Mouse (Mus musculus): ENCODE measurements around the gene Msh4. TPM values are rescaled to one million over a fixed set of nuclear protein-coding genes. Genes with fewer than 3 reads are reported as not detected.
A peak's percentile ranks its signal among the peaks of the same experiment; 100 is the strongest.

Msh4 gene
- polyA plus RNA-seq (2015; fragmentation: Nextera tagmentation; extraction: Ambion mirVana), result 0.06 and 0.11 TPM in 2 replicates

- peaks cover 80% of the 10 kb centered on the region for H3K36me3 ChIP-seq
- H3K9ac ChIP-seq, result no peak within 1 kb of the TSS
- no peak within 1 kb of the TSS for H3K4me3 ChIP-seq
- H3K4me1 ChIP-seq, result peaks cover 31% of the 10 kb centered on the region
- no peak within 1 kb of the TSS for H3K27ac ChIP-seq
- ATAC-seq (ENCODE audit: borderline replicate concordance, extremely low read depth, low FRiP score, low TSS enrichment), result no peak
- no peaks in the 10 kb centered on the region for H3K9me3 ChIP-seq
- no peak within 1 kb of the TSS for H3K4me2 ChIP-seq
- whole genome bisulfite sequencing, result 79% methylated on average over 9 of the region's 9 CpGs
- no peaks in the 10 kb centered on the region for H3K27me3 ChIP-seq
These were observed at the start of gene Msh4 for GRCm38 (mm10) chr3:153906136-153906871. Gene Msh4, minus strand, starts transcription at chr3:153906138.

- Histone ChIP-seq H3K27me3 (no peaks in the 10 kb centered on the region), H3K9ac (no peak overlapping the region), H3K27ac (no peak overlapping the region), H3K9me3 (no peaks in the 10 kb centered on the region), H3K4me2 (no peak overlapping the region), H3K36me3 (no peaks in the 10 kb centered on the region), H3K4me1 (0 out of 2 replicates have a peak, but pooled peaks cover 1% of the 10 kb centered on the region), H3K4me3 (no peak overlapping the region)
- ATAC-seq (ENCODE audit: borderline replicate concordance, extremely low read depth, low FRiP score, low TSS enrichment), result no peak
- WGBS, result 38% methylated on average over 2 of the region's 2 CpGs
These were observed 42.2 kb upstream of the Msh4 start for GRCm38 (mm10) chr3:153948176-153948575.

- H3K36me3 ChIP-seq, result no peaks in the 10 kb centered on the region
- 63% methylated on average over 4 of the region's 4 CpGs for WGBS
- no peak overlapping the region for H3K27ac ChIP-seq
- peaks cover 10% of the 10 kb centered on the region; the same call in 1 of the 2 replicates for H3K4me1 ChIP-seq
- no peaks in the 10 kb centered on the region for H3K9me3 ChIP-seq
- no peak overlapping the region for H3K9ac ChIP-seq
- H3K4me3 ChIP-seq, result no peak overlapping the region
- H3K27me3 ChIP-seq, result no peaks in the 10 kb centered on the region
- no peak overlapping the region for H3K4me2 ChIP-seq
- no peak for ATAC-seq (ENCODE audit: borderline replicate concordance, extremely low read depth, low FRiP score, low TSS enrichment)
These were observed 41.3 kb upstream of the Msh4 start for GRCm38 (mm10) chr3:153947271-153947670.

- peak; percentile 98 for ATAC-seq (ENCODE audit: borderline replicate concordance, extremely low read depth, low FRiP score, low TSS enrichment)
- under 1% methylated on average over 40 of the region's 41 CpGs for WGBS
These were observed 38.5 kb upstream of the Msh4 start, which contains the start of gene Acadm for GRCm38 (mm10) chr3:153944335-153944990. Gene Acadm, minus strand, starts transcription at chr3:153944632.

GRCm38 (mm10) chr3:153943901-153944334 is 38.0 kb upstream of the Msh4 start:
- Histone ChIP-seq H3K27ac (peak overlapping the region; percentile 88), H3K9me3 (no peaks in the 10 kb centered on the region), H3K27me3 (no peaks in the 10 kb centered on the region), H3K36me3 (no peaks in the 10 kb centered on the region), H3K9ac (peak overlapping the region; percentile 87), H3K4me1 (peaks cover 10% of the 10 kb centered on the region; the same call in 1 of the 2 replicates), H3K4me3 (peak overlapping the region; percentile 87), H3K4me2 (peak overlapping the region; percentile 81)
- ATAC-seq (ENCODE audit: borderline replicate concordance, extremely low read depth, low FRiP score, low TSS enrichment), result peak; percentile 43
- 0% methylated on average over 19 of the region's 19 CpGs for WGBS

More at GRCm38 (mm10) chr3:153944335-153944990, 38.5 kb upstream of the Msh4 start, which contains the start of gene Acadm:
- Histone ChIP-seq H3K36me3 (no peaks in the 10 kb centered on the region), H3K9me3 (no peaks in the 10 kb centered on the region), H3K27ac (peak within 1 kb of the TSS; percentile 88), H3K4me1 (peaks cover 10% of the 10 kb centered on the region; the same call in 1 of the 2 replicates), H3K4me3 (peak within 1 kb of the TSS; percentile 87), H3K4me2 (peak within 1 kb of the TSS; percentile 81), H3K9ac (peak within 1 kb of the TSS; percentile 87), H3K27me3 (no peaks in the 10 kb centered on the region)

GRCm38 (mm10) chr3:153943003-153943640 is 37.2 kb upstream of the Msh4 start:
- H3K9ac ChIP-seq, result peak overlapping the region; percentile 87; the same call in 1 of the 2 replicates
- H3K36me3 ChIP-seq, result no peaks in the 10 kb centered on the region
- peak overlapping the region; percentile 87 for H3K4me3 ChIP-seq
- H3K27me3 ChIP-seq, result no peaks in the 10 kb centered on the region
- peak overlapping the region; percentile 81 for H3K4me2 ChIP-seq
- no peaks in the 10 kb centered on the region for H3K9me3 ChIP-seq
- ATAC-seq (ENCODE audit: borderline replicate concordance, extremely low read depth, low FRiP score, low TSS enrichment), result no peak
- peak overlapping the region; percentile 88; the same call in 1 of the 2 replicates for H3K27ac ChIP-seq
- 18% methylated on average over 12 of the region's 12 CpGs for WGBS
- H3K4me1 ChIP-seq, result peaks cover 10% of the 10 kb centered on the region; the same call in 1 of the 2 replicates

- Histone ChIP-seq H3K9me3 (no peaks in the 10 kb centered on the region), H3K4me3 (no peak overlapping the region), H3K27me3 (no peaks in the 10 kb centered on the region), H3K4me2 (no peak overlapping the region), H3K36me3 (peaks cover 4% of the 10 kb centered on the region), H3K4me1 (peaks cover 10% of the 10 kb centered on the region; the same call in 1 of the 2 replicates), H3K9ac (no peak overlapping the region), H3K27ac (no peak overlapping the region)
- 90% methylated on average over 13 of the region's 13 CpGs for WGBS
- ATAC-seq (ENCODE audit: borderline replicate concordance, extremely low read depth, low FRiP score, low TSS enrichment), result no peak
These were observed 35.7 kb upstream of the Msh4 start for GRCm38 (mm10) chr3:153941613-153942012.

- no peaks in the 10 kb centered on the region for H3K27me3 ChIP-seq
- ATAC-seq (ENCODE audit: borderline replicate concordance, extremely low read depth, low FRiP score, low TSS enrichment), result no peak
- peaks cover 10% of the 10 kb centered on the region; the same call in 1 of the 2 replicates for H3K4me1 ChIP-seq
- H3K9me3 ChIP-seq, result no peaks in the 10 kb centered on the region
- no peak overlapping the region for H3K4me3 ChIP-seq
- H3K36me3 ChIP-seq, result peaks cover 8% of the 10 kb centered on the region
- 87% methylated on average over 9 of the region's 9 CpGs for WGBS
- H3K27ac ChIP-seq, result no peak overlapping the region
- H3K4me2 ChIP-seq, result no peak overlapping the region
- H3K9ac ChIP-seq, result no peak overlapping the region
These were observed 34.5 kb upstream of the Msh4 start for GRCm38 (mm10) chr3:153940486-153940885.

- Histone ChIP-seq H3K36me3 (peaks cover 11% of the 10 kb centered on the region), H3K4me2 (no peak overlapping the region), H3K9me3 (no peaks in the 10 kb centered on the region), H3K27ac (no peak overlapping the region), H3K4me1 (peaks cover 10% of the 10 kb centered on the region; the same call in 1 of the 2 replicates), H3K9ac (no peak overlapping the region), H3K27me3 (no peaks in the 10 kb centered on the region), H3K4me3 (no peak overlapping the region)
- 83% methylated on average over 8 of the region's 8 CpGs for WGBS
- no peak for ATAC-seq (ENCODE audit: borderline replicate concordance, extremely low read depth, low FRiP score, low TSS enrichment)
These were observed 34.1 kb upstream of the Msh4 start for GRCm38 (mm10) chr3:153940021-153940420.

GRCm38 (mm10) chr3:153937116-153937810 is 31.3 kb upstream of the Msh4 start:
- ATAC-seq (ENCODE audit: borderline replicate concordance, extremely low read depth, low FRiP score, low TSS enrichment), result no peak
- Histone ChIP-seq H3K9ac (no peak overlapping the region), H3K27ac (no peak overlapping the region), H3K4me3 (no peak overlapping the region), H3K4me1 (no peaks in the 10 kb centered on the region; the same call in 1 of the 2 replicates), H3K36me3 (peaks cover 26% of the 10 kb centered on the region), H3K9me3 (no peaks in the 10 kb centered on the region), H3K27me3 (no peaks in the 10 kb centered on the region), H3K4me2 (no peak overlapping the region)
- 92% methylated on average over 17 of the region's 17 CpGs for WGBS

GRCm38 (mm10) chr3:153935878-153936277 is 29.9 kb upstream of the Msh4 start:
- 88% methylated on average over 9 of the region's 9 CpGs for WGBS
- no peak overlapping the region for H3K4me2 ChIP-seq
- no peak overlapping the region for H3K9ac ChIP-seq
- H3K36me3 ChIP-seq, result peaks cover 34% of the 10 kb centered on the region
- no peaks in the 10 kb centered on the region for H3K9me3 ChIP-seq
- H3K4me3 ChIP-seq, result no peak overlapping the region
- H3K27me3 ChIP-seq, result no peaks in the 10 kb centered on the region
- H3K4me1 ChIP-seq, result no peaks in the 10 kb centered on the region
- no peak overlapping the region for H3K27ac ChIP-seq
- ATAC-seq (ENCODE audit: borderline replicate concordance, extremely low read depth, low FRiP score, low TSS enrichment), result no peak

Measured in lung, embryonic 15.5 days (tissue).